Mouse (Mus musculus) gastrocnemius, postnatal 10 days (tissue): ENCODE results near the gene Tmem121b. TPM values are rescaled to one million over a fixed set of nuclear protein-coding genes. Genes with fewer than 3 reads are reported as not detected.

Source experiments
- DNase-seq: peaks from one replicate; pipeline ENCODE4 v3.0.0; 2021; ENCODE audit warnings: mixed read lengths
- long read RNA-seq, 2 experiments: library from polyadenylated mRNA; stranded (forward); transcript quantifications; one replicate each; pipeline ENCODE4 v2.0.0; 2021
- total RNA-seq, 2 experiments: library from RNA; stranded (reverse); gene quantifications; 2 replicates each; pipeline ENCODE4 v1.2.3; 2021

The Tmem121b gene
- under 1 TPM; 0.16 to 0.20 TPM for total RNA-seq
- long read RNA-seq, experiment 1: 0 reads
- long read RNA-seq, experiment 2: 0 reads

DNA sequence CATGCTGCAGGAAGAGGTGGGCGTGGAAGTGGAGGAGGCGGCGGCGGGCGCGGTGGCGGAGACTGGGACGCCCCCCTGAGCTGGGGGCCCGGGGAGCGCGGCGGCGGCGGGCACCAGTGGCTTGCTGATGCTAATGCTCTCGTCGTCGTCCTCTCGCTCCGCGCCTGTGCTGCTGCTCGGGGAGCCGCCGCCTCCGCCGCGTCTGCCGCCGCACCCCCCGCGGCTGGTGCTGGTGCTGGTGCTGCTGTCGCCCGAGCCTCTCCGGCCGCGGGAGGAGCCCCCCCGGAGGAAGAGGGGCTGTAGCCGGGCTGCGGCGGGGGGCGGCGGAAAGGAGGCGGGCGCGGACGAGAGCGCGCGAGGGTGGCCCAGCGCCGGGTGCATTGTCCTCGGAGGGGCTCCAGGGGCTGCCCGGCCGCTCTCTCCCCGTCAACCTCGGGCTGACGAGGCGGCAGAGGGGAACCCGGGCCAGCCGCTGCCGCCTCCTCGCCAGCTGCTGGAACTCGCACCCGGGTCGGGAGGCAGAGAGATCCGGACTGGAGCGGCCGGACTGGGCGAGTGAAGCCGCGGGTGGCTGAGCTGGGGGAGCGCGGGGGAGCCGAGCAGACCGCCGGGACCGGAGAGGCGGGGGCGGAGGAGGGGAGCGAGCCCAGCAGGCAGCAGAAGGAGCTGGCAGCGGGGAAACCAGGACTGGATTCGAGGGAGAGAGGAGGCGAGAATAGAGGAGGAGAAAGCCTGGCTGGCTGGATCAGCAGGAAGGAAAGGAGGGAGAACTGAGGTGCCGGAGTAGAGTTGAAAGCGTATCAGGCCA lies at the start of gene Tmem121b:
Gene Tmem121b (minus strand): TSS at position 434 of the 808 bp plus-strand sequence.
- DNase-seq: peak; percentile 58

DNA sequence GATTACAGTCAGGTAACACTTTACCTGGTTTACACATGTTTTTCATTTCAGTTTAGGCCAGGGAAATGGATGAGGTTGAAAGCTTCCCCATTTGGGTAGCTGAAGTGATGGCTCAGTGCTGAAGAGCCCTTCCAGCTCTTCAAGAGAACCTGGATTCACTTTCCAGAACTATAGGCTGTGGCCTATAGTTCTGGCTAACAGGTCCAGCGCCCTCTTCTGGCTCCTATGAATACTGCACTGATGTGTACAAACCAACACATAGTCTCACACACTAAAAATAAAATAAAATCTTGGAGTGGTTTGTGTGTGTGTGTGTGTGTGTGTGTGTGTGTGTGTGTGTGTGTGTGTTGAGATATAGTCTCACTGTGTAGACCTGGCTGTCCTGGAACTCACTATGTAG lies 48.5 kb upstream of the Tmem121b start:
- no peak for DNase-seq

DNA sequence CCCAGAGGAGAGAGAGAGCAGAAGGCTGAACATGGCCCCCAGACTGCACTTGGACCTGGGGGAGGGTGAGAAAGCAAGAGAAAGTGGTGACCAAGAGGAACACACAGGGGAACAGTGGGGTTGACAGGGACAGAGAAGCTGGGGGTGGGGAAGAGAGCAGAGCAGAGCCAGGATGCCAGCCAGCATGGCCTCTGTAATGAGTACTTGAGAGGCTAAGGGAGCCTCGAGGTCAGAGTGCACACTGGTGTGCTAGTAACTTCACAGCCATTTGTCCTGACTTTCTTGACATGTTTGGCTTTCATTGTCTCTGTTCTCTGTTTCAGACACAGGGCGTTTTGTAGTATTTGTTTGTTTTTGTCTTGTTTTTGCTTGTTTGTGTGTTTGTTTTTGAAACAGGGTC lies 47.8 kb upstream of the Tmem121b start:
- no peak for DNase-seq

DNA sequence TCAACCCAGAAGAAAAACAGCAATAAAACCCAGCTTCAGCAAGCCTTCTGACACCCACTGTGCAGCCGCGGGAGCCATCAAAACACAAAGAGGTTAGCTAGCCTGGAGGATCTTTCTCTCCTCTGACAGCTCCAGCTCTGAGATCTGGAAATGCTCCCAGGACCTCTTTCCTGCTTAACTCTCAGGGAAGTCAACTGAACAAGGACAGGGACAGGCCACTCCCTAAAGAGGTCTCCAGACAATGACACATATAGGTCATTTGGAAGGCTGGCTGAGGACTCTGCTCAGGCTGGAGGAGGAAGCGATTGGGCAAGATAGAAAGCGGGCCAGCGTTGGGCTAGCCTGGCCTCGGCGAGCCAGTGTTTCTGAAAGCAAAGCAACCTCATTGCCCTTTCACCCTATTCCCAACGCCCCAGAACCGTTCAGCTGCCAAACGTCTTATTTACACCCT lies 46.2 kb upstream of the Tmem121b start:
- DNase-seq: peak; percentile 20

DNA sequence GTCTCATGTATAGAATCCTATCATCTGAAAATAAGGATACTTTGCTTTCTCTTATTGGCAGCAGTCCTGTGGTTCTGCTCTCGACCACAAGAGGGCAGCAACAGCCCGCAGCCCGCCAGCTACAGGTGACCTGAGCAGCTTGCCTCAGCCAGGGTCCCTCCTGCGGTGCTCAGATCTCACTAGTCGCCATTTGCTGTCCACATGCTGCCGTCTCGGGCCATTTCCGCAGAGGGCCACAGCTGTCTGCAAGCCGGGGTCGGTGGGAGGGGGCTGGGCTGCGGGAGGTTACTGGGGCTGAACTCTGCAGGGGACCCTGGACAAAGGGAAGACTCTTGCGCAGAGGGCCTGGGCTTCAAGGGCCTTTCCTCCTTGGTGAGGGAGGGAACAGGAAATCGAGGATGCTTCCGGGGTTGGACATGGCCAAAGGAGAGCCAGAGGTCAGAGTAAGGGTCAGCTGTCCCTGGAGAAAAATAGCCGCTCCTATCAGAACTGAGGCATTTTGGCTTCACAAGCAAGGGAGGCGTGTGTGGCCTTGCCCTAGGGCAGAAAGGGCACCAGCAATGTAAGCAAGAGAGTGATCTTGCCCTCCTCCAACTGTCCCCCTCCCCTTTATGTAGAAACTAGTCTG lies 45.6 kb upstream of the Tmem121b start:
- peak; percentile 70 for DNase-seq

DNA sequence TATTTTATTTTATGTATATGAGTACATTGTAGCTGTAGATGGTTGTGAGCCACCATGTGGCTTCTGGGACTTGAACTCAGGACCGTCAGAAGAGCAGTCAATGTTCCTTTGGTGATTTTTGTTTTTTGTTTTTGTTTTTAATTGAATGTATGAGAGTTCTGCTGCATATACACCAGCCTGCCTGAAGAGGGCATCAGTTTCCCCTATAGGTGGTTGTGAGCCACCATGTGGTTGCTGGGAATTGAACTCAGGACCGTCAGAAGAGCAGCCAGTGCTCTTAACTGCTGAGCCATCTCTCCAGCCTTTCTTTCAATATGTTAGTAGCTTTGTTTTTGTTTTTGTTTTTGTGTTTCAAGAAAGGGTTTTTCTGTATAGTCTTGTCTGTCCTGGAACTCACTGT lies 42.7 kb upstream of the Tmem121b start:
- no peak for DNase-seq

DNA sequence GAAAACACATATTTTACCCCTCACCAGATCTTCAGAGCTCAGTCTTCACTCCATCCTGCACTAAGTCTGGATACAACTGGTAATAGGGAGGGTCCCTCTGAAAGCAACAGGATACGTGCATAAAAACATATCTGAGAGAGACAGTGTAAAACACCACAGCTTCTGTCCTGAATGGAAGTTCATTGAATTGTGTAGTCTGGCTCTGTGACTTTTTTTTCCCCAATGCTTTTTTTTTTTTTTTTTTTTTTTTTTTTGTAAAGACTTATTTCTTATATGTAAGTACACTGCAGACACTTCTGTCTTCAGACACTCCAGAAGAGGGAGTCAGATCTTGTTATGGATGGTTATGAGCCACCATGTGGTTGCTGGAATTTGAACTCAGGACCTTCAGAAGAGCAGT lies 39.0 kb upstream of the Tmem121b start:
- DNase-seq: no peak

DNA sequence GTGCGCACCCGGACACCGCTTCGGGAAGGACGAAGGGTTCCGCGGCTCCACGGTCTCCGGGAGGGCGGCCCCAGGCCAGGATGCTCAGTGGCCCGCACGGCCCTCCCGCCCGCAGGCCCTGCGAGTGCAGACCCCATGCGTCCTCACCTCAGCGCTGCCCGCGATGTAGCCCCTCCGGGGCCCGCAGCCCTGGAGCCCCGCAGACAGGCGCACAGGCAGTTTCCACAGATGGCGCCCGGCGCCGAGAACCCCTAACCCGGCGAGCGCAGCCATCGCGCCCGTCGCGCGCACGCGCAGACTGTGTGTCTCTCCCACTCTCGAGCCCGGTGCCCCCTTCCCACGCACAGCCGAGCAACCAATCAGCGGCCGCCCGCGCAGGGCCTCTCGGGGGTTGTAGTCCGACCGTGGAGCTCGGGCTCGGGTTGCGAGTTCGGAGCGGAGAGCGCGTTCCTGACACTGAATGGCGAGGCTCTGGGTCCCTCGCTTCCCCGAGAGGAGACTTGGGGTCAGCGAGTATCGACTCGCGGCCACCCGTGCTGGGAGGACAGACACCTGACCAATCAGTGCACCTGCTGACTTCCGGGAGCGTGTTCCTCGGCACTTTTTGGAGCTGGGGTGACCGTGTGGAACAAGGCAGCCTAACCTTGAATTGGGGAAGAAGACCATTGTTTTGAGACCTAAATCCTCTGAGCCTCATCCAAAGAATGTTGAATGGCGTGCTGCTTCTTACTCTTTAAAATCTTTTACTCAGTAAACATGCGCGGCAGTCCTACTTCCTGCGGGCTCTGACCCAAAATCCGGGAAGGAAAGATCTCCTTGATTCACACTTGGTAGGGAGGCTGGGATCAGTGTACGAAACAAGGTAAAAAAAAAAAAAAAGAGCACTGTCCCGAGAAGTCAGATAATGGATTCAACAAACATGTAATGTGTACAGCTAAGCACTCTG lies 37.7 kb upstream of the Tmem121b start, which contains the start of gene Hdhd5:
Gene Hdhd5 (minus strand): TSS at position 300 of the 946 bp plus-strand sequence.
- peak; percentile 95 for DNase-seq

DNA sequence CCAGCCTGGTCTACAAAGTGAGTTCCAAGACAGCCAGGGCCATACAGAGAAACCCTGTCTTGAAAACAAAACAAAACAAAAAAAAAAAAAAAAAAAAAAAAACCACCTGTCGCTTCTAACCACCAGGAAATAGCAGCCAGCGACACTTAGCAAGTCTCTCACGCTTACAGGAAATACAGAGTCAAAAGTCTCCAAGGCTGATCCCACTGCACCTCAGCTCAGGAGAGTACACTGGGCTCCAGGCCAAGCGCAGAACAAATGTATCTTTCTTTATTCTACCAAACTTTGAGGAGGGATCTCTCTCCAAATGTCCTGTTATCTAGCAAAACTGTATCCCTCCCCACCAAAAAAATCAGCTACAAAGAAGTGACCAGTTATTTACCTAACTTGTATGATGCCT lies 35.5 kb upstream of the Tmem121b start:
- no peak for DNase-seq

DNA sequence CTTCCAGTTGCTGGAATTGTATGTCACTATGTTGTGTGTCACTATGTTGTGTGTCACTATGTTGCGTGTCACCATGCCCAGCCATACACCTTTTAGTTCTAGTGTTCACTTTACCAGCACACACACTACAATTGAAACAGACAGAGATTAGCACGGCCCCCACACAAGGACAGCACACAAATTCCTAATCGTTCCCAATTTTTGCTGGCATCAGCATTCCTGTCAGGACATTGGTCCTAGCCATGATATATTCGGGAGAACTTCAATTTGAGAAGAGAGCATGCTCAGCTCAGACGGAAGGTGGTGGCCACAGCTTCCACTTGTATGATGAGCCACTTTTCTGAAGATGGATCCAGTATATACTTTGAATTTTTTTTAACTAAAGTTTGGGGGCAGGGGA lies 31.2 kb upstream of the Tmem121b start:
- no peak for DNase-seq

DNA sequence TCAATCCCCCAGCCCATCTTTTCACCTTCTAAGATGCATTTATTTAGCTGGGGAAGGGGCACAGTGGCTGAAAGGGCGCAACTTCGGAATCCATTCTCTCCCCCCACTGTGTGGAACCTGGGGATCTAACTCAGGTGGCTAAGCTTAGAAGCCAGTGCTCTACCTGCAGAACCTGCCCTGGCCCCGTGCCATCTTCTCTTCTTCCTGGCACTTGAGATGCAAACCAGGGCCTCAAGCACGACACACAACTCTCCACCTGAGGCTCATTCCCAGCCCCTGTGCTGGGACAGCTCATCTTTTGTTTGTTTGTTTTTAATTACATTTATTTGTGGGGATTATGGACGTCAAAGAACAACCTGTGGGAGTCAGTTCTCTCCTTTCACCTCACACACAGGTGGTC lies 26.0 kb upstream of the Tmem121b start:
- no peak for DNase-seq

DNA sequence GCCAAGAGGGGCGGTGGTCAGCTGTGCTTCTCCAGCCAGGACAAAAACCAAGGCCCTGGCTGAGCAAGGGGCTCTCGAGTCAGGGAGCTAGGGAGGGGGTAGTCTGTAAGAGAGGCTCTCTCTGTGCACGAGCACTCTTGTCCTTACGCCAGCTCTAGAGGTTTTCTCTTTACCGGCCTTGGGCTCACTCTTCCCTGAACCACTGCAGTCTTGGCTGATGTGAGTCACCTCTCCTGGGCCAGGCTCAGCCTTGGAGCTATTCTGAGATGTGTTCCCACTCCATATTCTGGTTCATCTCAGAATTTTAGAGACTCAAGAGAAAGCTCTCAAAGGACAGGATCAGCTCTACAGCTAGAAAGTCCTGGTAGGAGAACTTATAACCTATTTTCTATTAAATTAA lies 23.7 kb upstream of the Tmem121b start:
- DNase-seq: no peak

DNA sequence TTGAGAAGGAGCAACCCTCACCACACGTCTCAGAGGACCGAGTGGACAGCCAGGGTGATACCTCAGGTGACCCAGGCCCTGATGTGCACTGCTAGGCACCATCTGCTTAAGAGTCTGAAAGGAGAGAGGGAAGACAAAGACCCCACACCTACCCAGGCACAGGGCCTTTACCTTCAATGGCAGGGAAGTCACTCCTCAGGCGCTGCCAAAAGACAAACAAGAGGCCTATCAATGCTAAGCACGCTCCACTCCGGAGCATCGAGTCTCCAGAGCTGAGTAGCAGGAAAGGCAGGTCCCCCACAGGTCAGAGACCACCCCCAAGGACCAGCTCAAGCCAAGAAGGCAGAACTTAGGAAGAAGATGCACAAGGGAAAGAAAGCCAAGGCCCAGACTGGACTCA lies 23.3 kb upstream of the Tmem121b start:
- no peak for DNase-seq

DNA sequence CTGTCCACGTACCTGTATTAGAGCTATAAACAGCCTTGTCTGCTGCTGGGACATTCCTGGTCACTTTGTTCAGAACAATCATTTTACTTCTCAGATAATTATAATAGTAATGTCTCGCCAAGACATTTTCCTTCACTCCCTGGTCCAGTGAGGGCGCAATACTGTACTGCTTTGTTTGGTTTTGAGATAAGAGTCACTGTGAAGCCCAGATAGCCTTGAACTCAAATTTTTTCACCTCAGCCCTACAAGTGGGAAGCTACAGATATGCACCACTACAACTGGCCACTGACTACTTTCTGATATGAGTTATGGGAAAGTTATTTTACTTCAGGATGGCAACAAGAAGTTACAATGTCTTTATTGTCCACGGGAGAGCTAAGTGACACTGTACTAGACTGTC lies 22.8 kb upstream of the Tmem121b start:
- DNase-seq: no peak

DNA sequence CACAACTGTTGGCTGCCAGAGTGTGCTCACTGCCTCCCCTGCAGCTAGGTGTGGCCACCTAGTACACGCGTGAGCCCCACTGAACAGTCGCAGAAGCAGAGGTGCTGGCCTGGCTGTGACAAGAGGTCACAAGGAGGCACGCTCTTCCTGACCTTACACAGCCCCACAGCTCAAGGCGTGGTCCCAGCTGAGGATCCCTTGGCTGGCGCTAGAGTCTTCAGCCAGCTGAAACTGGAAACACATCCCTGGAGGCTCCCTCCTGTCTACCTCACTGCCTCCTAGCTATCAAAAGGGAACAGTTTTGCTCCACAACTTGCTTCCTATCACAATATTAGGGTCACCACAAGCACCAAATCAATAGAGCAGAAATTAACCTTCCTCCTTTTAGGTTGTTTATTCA lies 17.6 kb upstream of the Tmem121b start:
- no peak for DNase-seq

DNA sequence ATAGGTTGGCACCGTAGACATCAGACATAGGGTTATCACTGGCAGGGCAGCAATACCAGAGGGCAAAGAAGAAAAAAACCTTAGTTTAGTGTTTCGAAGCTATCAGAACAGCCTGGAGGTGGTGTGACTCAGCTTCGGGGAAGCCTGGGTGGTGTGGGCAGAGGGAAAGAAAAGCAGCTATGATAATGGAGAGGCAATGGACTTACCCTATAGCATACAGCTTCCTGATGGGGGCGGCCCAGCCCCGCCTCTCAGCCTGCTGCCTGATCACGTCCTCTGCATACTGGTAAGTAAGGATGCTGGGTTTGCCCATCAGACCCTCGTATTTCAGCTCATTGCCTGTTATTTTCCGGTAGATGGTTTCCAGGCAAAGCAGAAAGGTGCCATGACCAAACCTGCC lies 16.8 kb upstream of the Tmem121b start:
- DNase-seq: no peak

DNA sequence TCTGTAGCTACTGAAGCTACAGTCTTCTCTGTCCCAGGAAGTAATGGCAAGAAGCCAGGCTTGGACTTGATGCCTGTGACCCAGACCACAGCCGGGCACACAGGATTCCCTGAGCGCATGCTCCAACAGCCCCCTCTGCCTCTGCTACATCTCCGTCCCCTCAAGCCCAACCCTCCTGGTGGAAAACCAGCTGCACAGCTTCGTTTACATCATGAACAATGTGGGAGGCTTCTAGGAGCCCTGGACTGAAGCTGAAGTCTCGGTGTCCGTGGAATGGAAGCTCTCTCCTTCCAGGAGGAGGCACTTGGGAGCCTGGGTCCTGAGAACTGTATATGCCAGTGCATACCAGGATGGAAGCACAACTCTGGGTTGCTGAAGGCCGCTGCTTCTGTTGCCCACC lies 16.4 kb upstream of the Tmem121b start:
- no peak for DNase-seq

DNA sequence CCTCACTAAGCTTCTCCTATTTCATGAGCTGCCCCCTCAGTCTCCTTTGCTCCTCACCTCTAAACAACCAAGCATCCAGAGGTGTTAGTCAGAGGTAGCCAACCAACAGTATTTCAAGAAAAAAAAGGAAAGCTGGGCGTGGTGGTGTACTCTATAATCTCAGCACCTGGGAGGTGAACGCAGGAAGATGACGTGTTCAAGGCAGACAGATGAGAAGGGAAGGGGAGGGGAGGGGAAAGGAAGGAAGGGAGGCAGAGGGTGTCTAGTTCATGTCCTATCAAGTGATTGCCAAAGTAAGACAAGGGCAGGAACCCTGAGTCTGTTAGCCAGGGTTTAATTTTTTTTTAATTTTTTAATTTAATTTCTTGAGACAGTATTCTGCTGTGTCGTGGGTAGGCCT lies 15.0 kb upstream of the Tmem121b start:
- no peak for DNase-seq

DNA sequence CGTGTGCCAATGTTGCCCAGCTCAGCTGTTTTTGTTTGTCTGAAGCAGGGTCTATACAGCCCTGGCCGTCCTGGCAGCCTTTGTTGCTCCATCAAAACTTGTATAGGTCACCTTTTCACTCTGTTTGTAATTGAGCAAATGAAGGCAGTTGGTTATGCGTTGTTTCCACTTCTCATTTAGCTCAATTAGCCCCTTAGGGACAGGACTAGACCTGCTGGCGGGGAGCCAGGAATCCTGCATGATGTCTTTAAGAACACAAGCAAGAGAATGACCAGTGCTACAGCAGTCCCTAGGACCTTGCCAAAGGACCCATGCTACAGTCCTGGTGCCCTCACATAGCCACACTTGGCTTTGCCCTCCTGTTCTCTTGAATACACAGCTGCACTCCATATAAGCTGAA lies 11.9 kb upstream of the Tmem121b start:
- DNase-seq: no peak

DNA sequence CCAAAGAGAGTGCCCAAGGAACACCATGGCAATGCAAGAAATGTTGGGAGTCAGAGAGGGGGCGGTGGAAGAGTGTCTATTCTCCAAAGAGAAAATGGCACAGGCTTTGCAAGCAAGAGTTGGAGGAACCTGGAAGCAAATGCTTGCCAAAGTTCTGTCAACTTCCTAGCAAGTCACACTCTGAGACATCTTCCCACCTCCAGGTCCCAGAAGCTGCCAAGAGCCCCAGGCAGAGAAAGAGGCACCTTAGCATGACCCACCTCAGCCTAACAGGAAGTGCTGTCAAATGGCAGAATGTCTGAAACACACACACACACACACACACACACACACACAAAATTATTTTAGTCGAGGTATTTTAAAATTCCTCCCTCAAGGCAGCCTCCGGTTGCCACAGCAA lies 10.4 kb upstream of the Tmem121b start:
- no peak for DNase-seq

DNA sequence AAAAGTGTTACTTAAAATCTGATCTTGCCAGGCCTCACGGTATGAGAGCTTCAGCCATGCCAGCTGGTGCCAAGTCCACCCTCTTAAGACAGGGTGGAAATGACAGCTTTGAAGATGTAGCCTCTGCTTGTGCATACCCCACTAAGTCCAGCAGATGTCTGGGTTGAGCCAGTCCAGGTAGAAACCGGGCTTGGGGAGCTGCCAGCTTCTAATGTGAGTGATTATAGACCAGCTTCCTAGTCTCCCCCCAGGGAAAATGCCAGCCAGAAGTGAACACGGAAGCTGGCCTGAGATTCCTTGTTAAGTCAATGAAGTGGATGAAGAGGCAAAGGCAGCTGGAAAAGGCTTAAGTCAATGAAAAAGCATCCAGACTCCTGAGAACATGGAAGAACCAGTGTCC lies 2.9 kb upstream of the Tmem121b start:
- no peak for DNase-seq

DNA sequence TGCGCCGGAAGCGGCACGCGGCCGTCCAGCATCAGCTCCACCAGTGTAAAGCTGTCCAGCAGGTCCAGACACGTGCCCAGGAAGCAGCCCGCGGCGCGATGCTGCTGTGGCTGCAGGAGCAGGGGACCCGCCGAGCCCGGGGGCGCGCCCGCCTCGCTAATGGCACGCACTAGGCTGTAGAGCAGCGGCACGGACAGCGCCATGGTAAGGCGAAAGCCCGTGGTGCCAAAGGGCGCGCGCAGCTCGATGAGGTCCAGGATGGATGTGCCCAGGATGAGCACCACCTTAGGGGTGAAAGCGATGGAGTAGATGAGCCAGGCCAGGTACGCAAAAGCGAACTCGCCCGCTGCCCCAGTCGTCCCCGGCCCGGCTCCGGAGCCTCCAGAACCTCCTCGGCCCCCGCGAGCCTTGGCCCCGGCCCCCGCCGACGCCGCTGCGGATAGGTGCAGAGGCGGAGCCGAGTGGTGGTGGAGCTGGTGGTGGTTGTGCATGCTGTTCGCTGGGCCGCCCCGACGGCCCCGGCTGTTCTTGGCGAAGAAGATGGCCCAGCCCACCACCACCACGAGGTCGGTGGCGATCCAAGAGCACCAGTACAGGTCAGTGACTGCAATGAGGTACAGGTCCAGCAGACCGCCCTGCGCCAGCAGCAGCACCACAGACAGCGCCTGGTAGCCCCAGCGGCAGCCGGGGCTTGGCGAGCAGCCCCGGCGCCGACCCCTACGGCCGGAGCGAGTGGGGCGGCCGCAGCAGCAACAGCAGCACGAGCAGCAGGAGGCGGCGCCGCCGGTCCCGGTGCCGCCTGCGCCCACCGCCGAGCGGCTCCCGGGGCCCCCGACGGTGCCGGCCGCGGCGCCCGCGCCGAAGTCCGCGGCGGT lies 871 bp downstream of the Tmem121b start:
- peak; percentile 40 for DNase-seq
